Mouse (Mus musculus) A20 (cell line): Measurements from ENCODE around the gene St6galnac1.
"Not testable (repeated sequence)": the region's sequence is repeated elsewhere in the genome, so short reads cannot be mapped to it uniquely, and the experiment has no call there.

Source experiments
- DNase-seq: peaks from one replicate; pipeline ENCODE4 v3.0.0-alpha.2; 2011; ENCODE audit warnings: low read depth, low spot score

St6galnac1 gene

DNA sequence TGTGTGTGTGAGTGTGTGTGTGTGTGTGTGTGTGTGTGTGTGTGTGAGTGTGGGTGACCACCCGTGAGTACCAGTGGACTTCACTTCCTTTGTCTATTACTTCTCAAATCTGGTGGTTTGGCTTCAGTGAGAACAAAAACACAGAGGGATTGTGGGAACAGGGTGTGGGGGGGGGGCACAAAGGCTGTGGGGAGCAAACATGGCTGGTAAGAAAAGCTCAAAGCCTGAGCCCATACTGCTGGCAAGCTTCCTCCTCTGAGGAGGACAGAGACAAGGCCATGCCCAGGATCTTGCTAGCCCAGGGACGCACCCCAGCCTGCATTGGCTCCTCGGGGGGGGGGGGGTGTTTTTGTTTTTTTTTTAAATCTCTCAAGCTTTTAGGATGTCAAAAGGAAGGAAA is 32.2 kb upstream of the St6galnac1 start:
- DNase-seq: no peak

DNA sequence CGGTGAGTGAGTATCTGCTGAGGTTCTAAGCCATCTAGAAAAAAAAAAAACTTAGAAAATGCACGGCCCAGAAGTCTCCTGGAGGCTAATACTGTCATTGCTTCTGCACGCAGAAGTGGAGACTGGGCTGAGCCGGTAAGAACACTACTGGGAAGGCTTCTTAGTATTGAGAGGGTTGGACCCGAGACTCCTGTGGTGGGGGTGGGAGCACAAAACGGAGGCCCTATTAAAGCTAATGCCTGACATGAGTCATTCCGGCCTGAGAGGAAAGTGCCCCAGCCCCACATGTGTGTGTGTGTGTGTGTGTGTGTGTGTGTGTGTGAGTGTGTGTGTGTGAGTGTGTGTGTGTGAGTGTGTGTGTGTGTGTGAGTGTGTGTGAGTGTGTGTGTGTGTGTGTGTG is 31.8 kb upstream of the St6galnac1 start:
- no peak for DNase-seq

DNA sequence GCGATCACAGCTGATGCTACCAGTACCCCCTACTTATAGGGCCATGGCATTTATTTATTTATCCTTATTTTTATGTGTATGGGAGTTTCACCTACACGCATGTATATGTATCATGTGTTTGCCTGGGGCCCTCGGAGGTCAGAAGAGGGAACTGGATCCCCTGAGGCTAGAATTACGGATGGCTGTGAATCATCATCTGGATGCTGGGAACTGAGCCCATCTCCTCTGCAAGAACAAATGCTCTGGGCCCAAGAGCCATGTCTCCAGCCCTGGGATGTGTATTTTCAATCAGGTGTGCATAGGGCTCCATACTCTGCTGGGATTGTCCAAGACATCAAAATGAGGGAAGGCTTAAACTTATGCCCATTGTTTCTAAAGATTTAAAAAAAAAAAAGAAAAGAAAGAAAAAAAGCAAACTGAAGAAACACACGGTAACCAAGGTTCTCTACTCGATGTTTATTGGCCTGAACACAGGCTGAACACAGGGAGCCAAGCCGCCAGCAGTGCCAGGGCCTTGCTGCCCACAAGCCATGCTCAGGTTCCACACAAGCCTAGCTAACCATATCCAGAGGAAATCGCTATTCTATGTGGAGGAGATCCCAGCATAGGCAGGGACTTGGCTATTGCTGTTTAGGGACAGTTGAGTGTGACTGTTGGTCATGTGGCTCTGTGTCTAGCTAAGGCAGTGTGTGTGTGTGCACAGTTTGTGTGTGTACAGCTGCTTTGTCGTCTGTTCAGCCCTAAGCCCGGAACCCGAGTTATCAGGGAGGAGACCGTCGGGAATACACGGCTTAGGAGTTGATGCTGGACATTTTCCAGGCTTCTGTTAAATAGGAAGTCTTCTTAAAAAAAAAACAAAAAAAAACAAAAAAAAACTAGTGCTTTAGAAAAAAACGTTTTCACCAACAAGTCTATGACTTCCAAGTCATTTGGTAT is 31.1 kb upstream of the St6galnac1 start:
- DNase-seq: no peak

DNA sequence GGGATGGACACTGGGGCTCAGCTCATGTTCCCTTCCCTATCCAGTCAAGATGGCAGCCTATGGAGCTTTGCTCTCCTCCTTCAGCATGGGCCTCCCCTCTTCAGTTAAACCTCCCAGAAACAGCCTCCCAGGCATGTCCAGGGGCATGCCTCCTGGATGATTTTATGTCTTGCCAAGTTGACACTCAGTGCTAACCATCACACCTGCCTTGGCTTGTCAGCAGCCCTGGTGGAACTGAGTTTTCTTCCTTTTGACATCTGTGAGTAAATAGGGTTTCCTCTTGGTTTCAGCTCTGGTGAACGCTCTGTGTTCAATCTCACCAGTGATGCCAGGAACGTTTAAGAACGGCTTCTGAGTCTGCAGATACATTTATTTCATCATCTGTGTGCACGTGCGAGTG is 27.4 kb upstream of the St6galnac1 start:
- DNase-seq: no peak

DNA sequence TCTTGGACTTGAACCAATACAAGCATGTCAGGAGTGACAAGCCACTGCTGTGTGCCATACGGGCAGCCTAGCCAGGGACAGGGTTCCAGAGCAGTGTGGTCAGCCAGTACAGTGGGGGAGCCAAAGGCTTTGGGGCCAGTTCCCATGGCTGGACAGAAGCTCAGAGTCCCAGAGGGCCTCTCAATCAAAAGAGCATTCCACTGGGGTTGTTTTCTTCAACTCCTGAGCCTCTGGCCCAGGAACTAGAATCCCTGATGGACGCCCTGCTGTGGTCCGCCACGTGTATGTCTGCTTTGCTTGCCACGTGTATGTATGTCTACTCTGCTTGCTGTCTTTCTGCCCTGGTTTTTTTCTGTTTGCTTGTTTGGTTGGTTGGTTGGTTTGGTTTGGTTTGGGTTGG is 25.8 kb upstream of the St6galnac1 start:
- no peak for DNase-seq

DNA sequence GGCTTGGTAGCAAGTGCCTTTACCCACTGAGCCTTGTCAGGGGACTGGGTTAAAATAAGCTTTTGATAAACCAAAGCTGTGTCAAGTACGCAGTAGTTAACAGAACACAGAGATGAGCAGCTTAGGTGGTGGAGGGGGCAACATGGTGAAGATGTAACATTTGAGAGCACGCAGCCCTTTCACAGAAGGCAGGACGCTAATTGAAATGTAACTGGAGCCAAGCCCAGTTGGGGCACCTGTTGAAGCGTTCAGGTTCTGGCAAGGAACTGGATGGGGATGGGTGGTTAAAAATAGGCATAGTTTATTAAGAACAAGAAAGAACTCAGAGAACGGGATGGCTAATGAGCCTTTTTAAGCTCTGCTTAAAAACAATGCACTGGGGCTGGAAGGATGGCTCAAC is 24.1 kb upstream of the St6galnac1 start:
- no peak for DNase-seq

DNA sequence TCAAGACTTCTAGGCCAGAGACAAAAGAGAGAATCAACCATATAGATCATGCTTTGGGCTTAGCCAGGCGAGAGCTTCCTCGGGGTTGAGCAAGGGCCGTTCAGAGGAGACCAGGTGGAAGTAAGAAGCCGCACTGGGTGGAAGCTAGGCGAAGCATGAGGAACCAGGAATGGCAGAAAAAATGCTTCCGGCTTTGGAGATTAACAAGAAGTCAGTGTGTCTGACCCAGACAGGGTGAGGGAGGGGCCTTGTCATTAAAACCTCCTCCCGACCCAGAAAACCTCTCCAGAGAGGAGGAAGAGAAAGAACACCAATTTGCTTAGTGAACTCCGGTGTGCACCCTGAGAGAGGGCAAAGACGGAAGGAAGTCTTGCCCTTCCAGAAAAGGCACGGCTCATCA is 8.9 kb upstream of the St6galnac1 start:
- no peak for DNase-seq

DNA sequence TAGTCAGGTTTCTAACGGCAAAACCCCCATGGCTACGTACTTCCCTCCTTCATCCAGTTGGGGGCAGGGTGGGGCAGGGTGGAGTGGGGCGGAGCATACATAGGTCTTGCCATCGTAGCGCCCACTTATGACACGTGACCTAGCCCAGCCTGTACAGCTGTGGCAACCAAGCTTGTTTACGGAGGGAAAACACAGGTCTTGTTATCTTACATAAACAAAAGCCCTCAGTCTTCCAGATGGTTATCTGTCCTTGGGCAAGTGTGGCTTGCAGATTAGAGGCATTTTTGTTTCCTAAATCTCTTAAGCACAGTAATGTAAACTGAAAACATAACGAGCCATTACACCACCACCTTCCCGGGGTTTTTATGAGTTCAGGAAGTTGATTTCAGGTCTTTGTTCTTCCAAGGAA is 7.4 kb upstream of the St6galnac1 start:
- peak; percentile 95 for DNase-seq

DNA sequence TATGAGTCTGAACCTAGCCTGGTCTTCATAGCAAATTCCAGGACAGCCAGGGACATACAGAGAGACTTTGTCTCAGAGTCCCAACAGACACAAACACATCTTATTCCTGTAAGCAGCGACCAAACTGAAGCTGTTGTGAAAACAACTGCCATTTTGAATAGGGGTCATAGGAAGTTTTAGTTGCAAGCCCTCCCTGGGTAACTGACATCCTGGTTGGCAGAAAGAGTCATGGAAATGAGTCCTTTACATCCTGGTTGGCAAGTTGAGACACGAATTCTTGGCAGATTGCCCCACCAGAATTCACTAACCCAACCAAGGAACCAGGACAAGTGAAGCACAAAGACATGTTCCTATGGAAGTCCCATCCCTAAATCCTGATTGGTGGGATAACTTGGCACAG is 2.1 kb downstream of the St6galnac1 start:
- DNase-seq: no peak

DNA sequence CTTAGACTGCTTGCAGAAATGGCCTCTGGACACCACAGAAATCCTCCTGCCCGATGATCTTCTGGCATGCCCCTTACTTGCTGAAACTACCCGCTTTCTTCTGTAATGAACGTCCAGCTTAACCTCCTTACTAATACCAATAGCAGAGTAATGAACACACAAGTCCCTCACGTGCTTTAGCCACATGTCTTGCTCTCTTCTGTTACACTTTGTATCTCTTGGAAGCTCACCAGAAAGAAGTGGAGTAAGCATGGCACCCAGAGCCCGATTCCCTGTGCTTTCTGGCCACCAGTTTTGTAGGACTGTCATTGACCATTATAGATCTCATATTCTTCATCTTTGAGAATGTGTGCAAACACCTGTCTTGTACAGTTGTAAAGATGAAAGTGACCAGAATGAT is 5.4 kb downstream of the St6galnac1 start:
- no peak for DNase-seq

DNA sequence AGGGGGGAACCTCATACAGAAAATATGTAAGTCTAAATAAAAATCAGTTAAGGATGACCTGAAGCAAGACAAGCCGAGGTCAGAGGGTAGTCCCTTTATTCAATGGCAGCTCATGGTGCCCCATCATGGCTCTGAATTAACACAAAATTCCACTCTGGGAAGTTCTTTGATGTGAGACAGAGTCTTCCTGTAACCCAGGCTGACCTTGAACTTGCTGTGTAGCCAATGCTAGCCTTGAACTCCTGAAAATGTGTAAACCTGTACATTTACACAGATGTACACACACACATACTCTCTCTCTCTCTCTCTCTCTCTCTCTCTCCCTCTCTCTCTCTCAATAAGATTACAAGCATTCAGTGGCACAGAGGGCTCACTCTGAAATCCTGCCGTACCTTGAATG is 10.4 kb downstream of the St6galnac1 start:
- no peak for DNase-seq

DNA sequence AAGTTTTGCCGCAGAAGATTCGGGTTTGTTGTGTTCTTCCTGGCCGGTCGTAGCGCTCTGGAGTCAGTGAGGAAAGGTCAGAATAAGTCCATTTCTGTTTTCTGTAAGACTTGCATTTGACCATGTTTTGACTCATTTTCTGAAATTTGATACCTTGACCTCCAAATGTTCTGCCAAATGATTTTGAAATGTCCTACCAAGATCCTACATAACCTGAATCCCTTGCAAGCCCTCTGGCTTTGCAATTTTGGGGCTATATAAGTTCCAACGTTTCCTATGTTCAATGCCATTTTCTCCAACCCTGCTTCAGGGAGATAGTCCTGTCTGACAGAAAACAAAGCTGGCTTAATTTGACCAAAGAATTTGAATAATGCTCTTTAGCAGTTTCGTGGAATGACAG is 11.0 kb downstream of the St6galnac1 start:
- no peak for DNase-seq

DNA sequence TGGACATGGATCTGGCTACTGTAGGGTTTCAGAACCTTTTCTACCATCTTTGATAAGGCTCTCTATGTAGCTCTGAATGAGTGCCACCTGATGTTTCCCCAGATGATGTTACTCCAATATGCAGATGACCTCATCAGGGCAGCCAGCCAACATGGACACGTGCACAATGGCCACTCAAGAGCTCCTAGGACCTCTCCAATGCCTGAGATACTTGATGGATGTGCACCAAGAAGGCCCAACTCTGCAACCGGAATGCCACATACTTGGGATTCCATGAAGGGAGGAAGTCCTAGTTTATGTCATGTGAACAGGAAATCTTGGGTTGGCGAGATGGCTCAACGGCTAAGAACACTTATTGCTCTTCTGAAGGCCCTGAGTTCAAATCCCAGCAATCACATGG is 20.1 kb downstream of the St6galnac1 start:
- no peak for DNase-seq

DNA sequence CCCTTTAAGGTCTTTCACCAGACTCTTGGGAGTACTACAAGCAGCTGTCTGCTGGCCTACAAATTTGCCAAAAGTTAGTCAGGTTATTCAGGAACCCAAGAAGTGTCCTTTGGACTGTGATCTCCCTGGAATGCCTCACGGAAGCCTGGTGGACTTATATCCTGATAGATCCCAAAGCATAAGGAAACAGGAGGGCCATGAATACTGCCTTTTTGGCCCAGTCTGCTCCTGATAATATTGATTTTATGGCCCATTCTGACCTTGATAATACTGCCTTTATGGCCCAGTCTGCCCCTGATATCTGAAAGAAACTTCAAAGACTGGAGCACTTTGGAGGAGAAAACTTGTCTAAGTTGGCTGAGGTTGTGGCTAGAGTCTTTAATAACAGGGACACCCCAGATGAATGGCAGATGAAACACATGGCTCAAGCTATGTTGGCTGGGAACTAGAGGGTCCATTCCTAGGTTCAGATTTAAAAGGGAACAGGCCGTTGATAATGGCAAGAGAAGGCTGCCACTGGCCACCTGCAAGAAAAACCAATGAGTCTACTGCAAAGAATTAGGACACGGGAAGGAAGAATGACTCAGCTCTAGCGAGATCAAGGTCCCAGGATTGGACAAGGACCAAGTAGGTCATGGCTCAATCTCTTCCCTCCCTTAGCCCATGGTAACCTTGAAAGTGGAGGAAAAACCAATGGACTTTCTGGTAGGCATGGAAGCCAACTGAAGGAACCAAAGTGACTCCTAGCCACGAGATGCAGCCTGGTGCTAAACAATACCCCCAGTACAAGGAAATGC is 21.4 kb downstream of the St6galnac1 start:
- DNase-seq: no peak

DNA sequence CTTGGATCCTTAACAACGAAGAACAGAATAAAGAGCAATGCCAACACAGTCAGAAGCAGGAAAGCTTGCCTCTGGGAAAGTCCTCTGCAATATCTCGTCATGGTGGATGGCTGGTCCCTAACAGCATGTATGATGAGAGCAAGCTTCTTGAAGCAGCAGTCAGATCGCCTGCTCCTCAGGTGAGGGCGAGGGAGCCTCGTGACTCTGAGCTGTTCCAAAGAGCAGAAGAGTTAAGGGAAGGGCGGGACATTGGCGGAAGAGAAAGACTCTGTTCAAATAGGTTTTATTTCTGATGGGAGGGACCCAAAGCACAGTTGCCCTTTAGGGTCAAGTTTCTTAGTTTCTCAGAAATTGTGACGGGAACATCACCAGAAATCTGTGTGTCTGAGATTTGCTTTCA is 25.6 kb downstream of the St6galnac1 start:
- no peak for DNase-seq

DNA sequence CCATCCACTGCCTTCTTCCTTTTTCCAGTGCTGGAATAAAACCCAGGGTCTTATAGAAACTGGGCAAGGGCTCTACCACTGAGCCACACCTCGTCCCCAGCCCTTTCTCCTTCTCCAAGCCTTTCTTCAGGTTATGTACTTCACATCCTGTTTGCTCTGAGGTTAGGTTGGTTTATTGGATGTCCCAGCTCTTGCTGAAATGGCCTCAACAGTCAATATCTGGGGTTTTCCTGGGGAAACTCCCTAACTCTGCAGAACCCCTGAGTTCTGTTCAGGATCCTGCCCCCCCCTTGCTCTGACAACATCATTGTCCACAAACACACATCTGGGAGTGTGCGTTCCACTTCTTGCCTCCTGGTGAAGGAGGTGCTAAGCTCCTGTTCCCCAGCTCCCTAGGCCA is 26.6 kb downstream of the St6galnac1 start:
- not testable (repeated sequence) for DNase-seq

DNA sequence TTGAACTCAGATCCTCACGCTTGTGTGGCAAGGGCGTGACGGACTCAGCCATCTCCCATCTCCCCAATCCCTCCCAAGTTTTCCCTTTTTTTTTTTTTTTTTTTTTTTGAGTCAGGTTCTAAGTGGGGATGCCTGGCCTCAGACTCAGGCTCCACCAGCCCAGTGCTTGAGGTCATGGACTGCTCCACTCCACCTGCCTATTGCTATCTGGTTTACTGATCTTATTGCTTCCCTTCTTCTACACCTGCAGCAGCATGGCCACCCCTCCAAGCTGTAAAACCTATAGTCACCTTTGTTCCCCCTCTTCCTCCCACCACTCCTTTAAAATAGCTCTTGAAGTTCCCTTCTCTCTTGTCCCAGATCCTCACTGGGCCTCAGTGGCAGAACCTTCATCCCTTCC is 28.5 kb downstream of the St6galnac1 start:
- not testable (repeated sequence) for DNase-seq

DNA sequence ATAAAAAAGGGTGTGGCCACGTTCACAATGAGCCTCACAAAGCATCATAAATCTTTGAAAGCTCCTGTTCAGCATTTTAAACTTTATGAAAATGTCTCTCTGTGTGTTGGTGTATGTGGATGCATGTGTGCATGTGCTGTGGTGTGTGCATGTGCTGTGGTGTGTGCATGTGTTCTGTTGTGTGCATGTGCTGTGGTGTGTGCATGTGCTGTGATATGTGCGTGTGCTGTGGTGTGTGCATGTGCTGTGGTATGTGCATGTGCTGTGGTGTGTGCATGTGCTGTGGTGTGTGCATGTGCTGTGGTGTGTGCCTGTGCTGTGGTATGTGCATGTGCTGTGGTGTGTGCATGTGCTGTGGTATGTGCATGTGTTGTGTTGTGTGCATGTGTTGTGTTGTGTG is 29.9 kb downstream of the St6galnac1 start:
- not testable (repeated sequence) for DNase-seq

DNA sequence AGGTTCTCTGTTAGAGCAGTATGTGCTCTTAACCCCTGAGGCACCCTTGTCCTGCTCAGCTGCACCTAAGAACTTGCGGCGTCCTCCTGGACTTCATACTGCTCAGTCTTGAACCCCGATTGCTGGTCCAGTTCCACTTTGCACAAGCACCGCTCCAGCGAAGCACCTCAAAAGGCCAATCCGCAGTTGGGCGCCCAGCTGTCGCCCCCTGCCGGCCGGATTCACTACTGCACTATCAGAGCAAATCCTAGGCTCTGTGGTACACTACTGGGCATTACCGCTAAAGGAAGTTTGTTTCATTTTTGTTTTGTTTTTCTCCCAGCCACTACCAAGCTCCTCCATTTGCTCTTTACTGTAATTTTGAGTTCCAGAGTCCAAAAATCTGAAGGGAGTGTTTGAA is 36.9 kb downstream of the St6galnac1 start:
- peak; percentile 78 for DNase-seq

DNA sequence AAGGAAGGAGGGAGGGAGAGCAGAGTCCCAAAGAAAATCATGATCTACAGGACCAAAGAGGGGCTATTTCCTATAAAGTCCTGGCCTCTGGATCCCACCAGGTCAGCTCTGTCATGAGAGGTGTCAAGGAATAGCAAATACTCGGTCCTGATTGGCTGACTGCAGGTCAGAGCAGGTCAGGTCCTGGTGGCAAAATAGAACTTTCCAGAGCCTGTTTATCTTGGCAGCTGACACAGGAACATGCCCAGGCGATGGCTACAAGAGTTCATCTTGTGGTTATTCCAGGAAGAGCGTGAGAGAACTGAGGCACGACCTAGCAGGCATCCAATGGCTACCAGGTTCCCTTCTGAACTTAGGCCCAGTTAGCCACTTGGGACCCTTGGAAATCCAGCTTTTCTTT is 42.8 kb downstream of the St6galnac1 start:
- DNase-seq: no peak

DNA sequence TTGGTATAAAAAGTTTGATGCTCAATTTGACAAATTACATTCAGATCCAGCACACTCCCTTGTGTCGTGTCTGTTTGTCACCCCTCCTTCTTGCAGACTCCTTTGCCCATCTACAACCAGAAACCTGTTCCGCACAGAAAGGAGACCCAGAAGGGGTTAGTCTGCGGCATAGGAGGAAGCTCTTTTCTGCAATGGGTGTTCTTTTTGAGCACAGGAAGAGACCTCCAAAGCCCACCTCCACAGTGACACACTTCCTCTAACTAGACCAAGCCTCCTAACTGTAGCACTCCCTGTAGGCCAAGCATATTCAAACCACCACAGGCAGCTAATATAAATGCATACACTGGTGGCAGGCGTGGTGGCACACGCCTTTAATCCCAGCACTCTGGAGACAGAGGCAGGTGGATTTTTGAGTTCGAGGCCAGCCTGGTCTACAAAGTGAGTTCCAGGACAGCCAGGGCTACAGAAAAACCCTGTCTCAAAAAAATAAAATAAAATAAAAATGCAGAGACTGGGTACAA is 44.2 kb downstream of the St6galnac1 start:
- DNase-seq: peak; percentile 15

DNA sequence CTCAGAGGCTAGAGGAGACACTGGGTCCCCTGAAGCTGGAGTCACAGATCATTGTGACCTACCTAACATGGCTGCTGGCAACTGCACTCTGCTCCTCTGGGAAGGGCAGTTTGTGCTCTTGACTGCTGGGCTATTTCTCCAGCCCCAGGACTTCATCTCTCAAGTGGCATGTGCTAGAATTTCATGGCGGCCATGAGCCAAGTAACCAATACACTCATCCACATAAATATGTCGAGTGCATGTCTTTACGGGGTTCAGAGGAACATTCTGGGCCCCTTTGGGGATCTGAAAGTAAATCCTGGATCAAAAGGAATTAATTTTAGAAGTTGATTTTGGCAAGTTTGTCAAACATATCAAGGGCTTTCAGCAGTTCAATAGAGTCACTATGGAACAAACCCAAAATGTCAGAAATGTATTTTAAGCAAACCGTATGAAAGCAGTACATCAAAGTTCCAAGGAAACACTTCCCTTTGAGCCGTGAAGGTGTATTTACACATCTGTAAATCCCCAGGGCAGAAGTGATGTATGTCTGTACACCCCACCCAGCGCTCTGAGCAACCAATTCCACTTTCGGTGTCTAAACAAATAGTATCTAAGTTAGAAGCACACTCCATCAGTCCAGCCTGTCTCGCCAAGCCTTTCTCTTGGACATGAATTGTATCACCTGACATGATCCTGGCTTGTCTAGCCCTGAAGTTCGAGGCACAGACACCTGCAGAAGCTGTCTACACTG is 45.9 kb downstream of the St6galnac1 start:
- peak; percentile 0 for DNase-seq
